28 mouse cellular contexts compared by ENCODE assay signal in genomic region chr16:77009173-77009572, GRCm38 (mm10). TPM values are rescaled to one million over a fixed set of nuclear protein-coding genes. Genes with fewer than 3 reads are reported as not detected.
A peak's percentile ranks its signal among the peaks of the same experiment; 100 is the strongest.
DNase-seq lines count a peak whose midpoint lies in the region; ATAC-seq lines count a peak whose summit lies in the region.
"Had no signal": no experiment of that assay in that cellular context is flagged by ENCODE, and none has a peak within 500 bp of the region (broad histone marks: within the 10 kb centered on the region; RNA-seq: fewer than 3 reads in every experiment).

No protein-coding gene starts in this region.

- no peaks in the 10 kb centered on the region for H3K9me3 ChIP-seq in midbrain, embryonic 11.5 days (ENCODE audit: control insufficient read depth, low read length)
- H3K9me3 ChIP-seq: embryonic facial prominence, embryonic 12.5 days; forebrain, embryonic 13.5 days; intestine, embryonic 15.5 days; kidney, embryonic 15.5 days; limb, embryonic 13.5 days; lung, embryonic 15.5 days; midbrain, embryonic 15.5 days; stomach, embryonic 15.5 days had no signal

- no peaks in the 10 kb centered on the region for H3K4me1 ChIP-seq in midbrain, embryonic 11.5 days (ENCODE audit: control insufficient read depth, insufficient read depth, low read length)
- H3K4me1 ChIP-seq: embryonic facial prominence, embryonic 12.5 days; intestine, embryonic 15.5 days; lung, embryonic 15.5 days; stomach, embryonic 15.5 days had no signal

- no peak overlapping the region for H3K9ac ChIP-seq in midbrain, embryonic 11.5 days (ENCODE audit: low read length)
- H3K9ac ChIP-seq: embryonic facial prominence, embryonic 12.5 days; forebrain, embryonic 13.5 days; hindbrain, embryonic 14.5 days; intestine, embryonic 15.5 days; kidney, embryonic 15.5 days; limb, embryonic 13.5 days; liver, embryonic 14.5 days; lung, embryonic 15.5 days; midbrain, embryonic 15.5 days; stomach, embryonic 15.5 days had no signal

- DNase-seq in urinary bladder, postnatal 14 days (ENCODE audit: low spot score) = peak; percentile 47
- DNase-seq in urinary bladder, postnatal 4 days (ENCODE audit: low spot score in 2 of 2) = no peak
- DNase-seq in naive thymus-derived CD4-positive, alpha-beta T cell, adult 2 months (ENCODE audit: low read depth) = peak; percentile 43
- DNase-seq in thymus, postnatal 4 days = peak; percentile 30
- DNase-seq in adrenal gland, adult 2 months = no peak
- no peak for DNase-seq in midbrain, embryonic 11.5 days (ENCODE audit: low spot score, missing footprints)
- DNase-seq in frontal cortex, postnatal 25 days (ENCODE audit: low spot score in 2 of 2) = no peak
- DNase-seq: adrenal gland, postnatal 36 days; B cell, adult 2 months; cerebellum, adult 2 months; gastrocnemius, postnatal 36 days; heart, postnatal 10 days; layer of hippocampus, postnatal 36 days; lung, postnatal 4 days; right cerebral cortex, postnatal 25 days had no signal

- H3K4me3 ChIP-seq in midbrain, embryonic 11.5 days (ENCODE audit: low read depth, low read length) = no peak overlapping the region
- H3K4me3 ChIP-seq: embryonic facial prominence, embryonic 12.5 days; erythroblast, embryonic 14.5 days; forebrain, embryonic 13.5 days; intestine, embryonic 15.5 days; kidney, embryonic 15.5 days; limb, embryonic 13.5 days; lung, embryonic 15.5 days; midbrain, embryonic 15.5 days; stomach, embryonic 15.5 days had no signal

- ATAC-seq in granulocyte monocyte progenitor cell, adult 5-6 weeks (replicated peaks; ENCODE audit: poor library complexity, severe bottlenecking) = peak; percentile 18
- no peak for ATAC-seq in midbrain, embryonic 11.5 days (ENCODE audit: low FRiP score)
- ATAC-seq: forebrain, embryonic 13.5 days; intestine, embryonic 15.5 days; midbrain, embryonic 15.5 days had no signal

- no peaks in the 10 kb centered on the region for H3K27me3 ChIP-seq in midbrain, embryonic 11.5 days (ENCODE audit: control insufficient read depth, insufficient read depth, low read length)
- H3K27me3 ChIP-seq: embryonic facial prominence, embryonic 12.5 days; forebrain, embryonic 13.5 days; intestine, embryonic 15.5 days; kidney, embryonic 15.5 days; limb, embryonic 13.5 days; lung, embryonic 15.5 days; midbrain, embryonic 15.5 days; stomach, embryonic 15.5 days had no signal

- no peak overlapping the region for H3K4me2 ChIP-seq in midbrain, embryonic 11.5 days
- H3K4me2 ChIP-seq: embryonic facial prominence, embryonic 12.5 days; forebrain, embryonic 13.5 days; heart, embryonic 11.5 days; hindbrain, embryonic 14.5 days; intestine, embryonic 15.5 days; kidney, embryonic 15.5 days; limb, embryonic 13.5 days; lung, embryonic 15.5 days; midbrain, embryonic 15.5 days; stomach, embryonic 15.5 days had no signal

- no peak overlapping the region for H3K27ac ChIP-seq in midbrain, embryonic 11.5 days (ENCODE audit: low read depth, low read length)
- H3K27ac ChIP-seq: embryonic facial prominence, embryonic 12.5 days; forebrain, embryonic 13.5 days; hindbrain, embryonic 14.5 days; intestine, embryonic 15.5 days; kidney, embryonic 15.5 days; limb, embryonic 13.5 days; liver, embryonic 14.5 days; lung, embryonic 15.5 days; midbrain, embryonic 15.5 days; stomach, embryonic 15.5 days had no signal

- no peaks in the 10 kb centered on the region for H3K36me3 ChIP-seq in midbrain, embryonic 11.5 days (ENCODE audit: control insufficient read depth, insufficient read depth, low read length)
- H3K36me3 ChIP-seq: embryonic facial prominence, embryonic 12.5 days; intestine, embryonic 15.5 days; kidney, embryonic 15.5 days; limb, embryonic 13.5 days; lung, embryonic 15.5 days; midbrain, embryonic 15.5 days; stomach, embryonic 15.5 days had no signal

- 82% methylated on average over 5 of the region's 5 CpGs for WGBS in midbrain, embryonic 11.5 days

RNA-seq across cellular contexts. Expression of gene Usp25, which starts 4.3 kb away (rescaled TPM):
- 51.3 and 67.2 TPM in 2 replicates for total RNA-seq in granulocyte monocyte progenitor cell, adult 5-6 weeks (2014; fragmentation: Nextera tagmentation)
- total RNA-seq in granulocyte monocyte progenitor cell, adult 5-6 weeks (2017) = 82.0 and 86.3 TPM in 2 replicates
- total RNA-seq in adrenal gland, adult 2 months (2021) = 10 to 100 TPM; 49.3 to 49.4 TPM
- polyA plus RNA-seq in adrenal gland, adult 2 months (2012; rRNA removed) = 10.9 and 16.0 TPM in 2 replicates
- 23.9 and 25.5 TPM in 2 replicates for polyA plus RNA-seq in midbrain, embryonic 11.5 days (2014; fragmentation: Nextera tagmentation; extraction: Ambion mirVana)

Comparison
In these comparisons a context has a peak if more than half of its experiments do, and no peak if none do; other contexts are left out.
1. DNase-seq: peak in urinary bladder, postnatal 14 days (single experiment), naive thymus-derived CD4-positive, alpha-beta T cell, adult 2 months (single experiment) and thymus, postnatal 4 days (single experiment); none in urinary bladder, postnatal 4 days (0 of 2), adrenal gland, adult 2 months (single experiment), midbrain, embryonic 11.5 days (single experiment) and frontal cortex, postnatal 25 days (0 of 2).